Mouse (Mus musculus): ENCODE data around the gene Olfr1298.

The Olfr1298 gene

GRCm38 (mm10) chr2:111649101-111649500 is at the start of gene Olfr1298:
Gene Olfr1298, minus strand, starts transcription at chr2:111649201.
- DNase-seq (ENCODE audit: low read depth, low spot score) = no peak

GRCm38 (mm10) chr2:111661119-111661518 is 12.1 kb upstream of the Olfr1298 start, which contains the start of gene Olfr1299:
Gene Olfr1299, plus strand, starts transcription at chr2:111661419.
- no peak for DNase-seq (ENCODE audit: low read depth, low spot score)

- no peak for DNase-seq (ENCODE audit: low read depth, low spot score)
These were observed 22.6 kb downstream of the Olfr1298 start, which contains the start of gene Olfr1297 for GRCm38 (mm10) chr2:111626397-111626796. Gene Olfr1297, minus strand, starts transcription at chr2:111626497.

All from mesoderm, embryonic 11.5 days (tissue).